Mouse (Mus musculus) liver, postnatal 0 days (tissue): ENCODE data around the gene Sspo. TPM values are rescaled to one million over a fixed set of nuclear protein-coding genes. Genes with fewer than 3 reads are reported as not detected.
A peak's percentile ranks its signal among the peaks of the same experiment; 100 is the strongest.

Experiments
- ATAC-seq: fragments of 200-750 bp; cut with Nextera tagmentation; 2 replicates; pipeline ENCODE4 v1.8.0; 2017; ENCODE audit warnings: mild to moderate bottlenecking, moderate library complexity
- DNase-seq: peaks from one replicate; pipeline ENCODE4 v3.0.0-alpha.2; 2016
- H3K27ac ChIP-seq: fragments of 300-500 bp; sonication (generic); 2 replicates; pipeline ENCODE4 v1.5.1; 2014; ENCODE audit warnings: antibody characterized with exemption, moderate library complexity, mild to moderate bottlenecking, low read depth
- H3K27me3 ChIP-seq: fragments of 300-500 bp; sonication (generic); 2 replicates; pipeline ENCODE4 v1.6.1; 2014; ENCODE audit warnings: low read length, control low read depth, mixed read lengths; ENCODE audit not compliant: insufficient read depth
- H3K36me3 ChIP-seq: fragments of 300-500 bp; sonication (generic); replicated peaks from 2 replicates; pipeline ENCODE4 v1.6.1; 2014; ENCODE audit warnings: mild to moderate bottlenecking, control low read depth, low read length, moderate library complexity, mixed read lengths; ENCODE audit not compliant: insufficient read depth
- H3K4me1 ChIP-seq: fragments of 300-500 bp; sonication (generic); 2 replicates; pipeline ENCODE4 v1.6.1; 2014; ENCODE audit warnings: antibody characterized with exemption, mild to moderate bottlenecking, control low read depth; ENCODE audit not compliant: insufficient read depth
- H3K4me2 ChIP-seq: fragments of 300-500 bp; sonication (generic); 2 replicates; pipeline ENCODE4 v1.6.1; 2014; ENCODE audit warnings: low read depth, mild to moderate bottlenecking, low read length, moderate library complexity, mixed read lengths
- H3K4me3 ChIP-seq: fragments of 300-500 bp; sonication (generic); 2 replicates; pipeline ENCODE4 v1.5.1; 2014; ENCODE audit warnings: low read depth, low read length
- H3K9ac ChIP-seq: fragments of 300-500 bp; sonication (generic); replicated peaks from 2 replicates; pipeline ENCODE4 v1.6.1; 2014; ENCODE audit warnings: mild to moderate bottlenecking, moderate library complexity
- H3K9me3 ChIP-seq: fragments of 300-500 bp; sonication (generic); 2 replicates; pipeline ENCODE4 v1.6.1; 2016; ENCODE audit warnings: mild to moderate bottlenecking, control low read depth, low read length, mixed read lengths
- CTCF ChIP-seq: sonication (generic); IDR thresholded peaks from 2 replicates; pipeline ENCODE4 v1.5.1; 2016; ENCODE audit warnings: antibody characterized with exemption, low read depth
- EP300 ChIP-seq: IDR thresholded peaks from 2 replicates; pipeline ENCODE4 v1.6.1; 2016; ENCODE audit warnings: antibody characterized with exemption, low read depth, mild to moderate bottlenecking
- WGBS: fragments of 180-500 bp; shearing (Covaris S2); extraction: QIAGEN DNeasy Blood & Tissue Kit; methylation state at CpG from one replicate; pipeline ENCODE4 v1.1.7; 2014; ENCODE audit not compliant: insufficient replicate concordance; 5-methylcytosine and 5-hydroxymethylcytosine counted together
- polyA plus RNA-seq: library from polyadenylated mRNA; unstranded; fragments of >200 nt; fragmentation: Nextera tagmentation; extraction: Ambion mirVana; gene quantifications from 2 replicates; pipeline ENCODE4 v1.2.1, GENCODE M21; 2015

Sspo gene
- polyA plus RNA-seq: 0.01 and 0.06 TPM in 2 replicates

- no peak within 1 kb of the TSS for H3K4me2 ChIP-seq
- DNase-seq (no peak), ATAC-seq (no peak)
- H3K9ac ChIP-seq: no peak within 1 kb of the TSS
- H3K27ac ChIP-seq: no peak within 1 kb of the TSS
- H3K9me3 ChIP-seq: no peaks in the 10 kb centered on the region
- H3K4me3 ChIP-seq: no peak within 1 kb of the TSS
- 0 out of 2 replicates have a peak, but pooled peaks cover 4% of the 10 kb centered on the region for H3K27me3 ChIP-seq
- TF ChIP-seq CTCF: no peak
- TF ChIP-seq EP300: no peak
- H3K36me3 ChIP-seq: no peaks in the 10 kb centered on the region
- H3K4me1 ChIP-seq: peaks cover 2% of the 10 kb centered on the region; the same call in 1 of the 2 replicates
- 76% methylated on average over 1 of the region's 1 CpGs for WGBS
Measured at GRCm38 (mm10) chr6:48447929-48448328, at the start of gene Sspo. Gene Sspo (plus strand): TSS chr6:48448229.

- H3K4me2 ChIP-seq: no peak overlapping the region
- no peak overlapping the region for H3K9ac ChIP-seq
- H3K27me3 ChIP-seq: no peaks in the 10 kb centered on the region
- DNase-seq (no peak), ATAC-seq (no peak)
- H3K4me3 ChIP-seq: no peak overlapping the region
- no peak overlapping the region for H3K27ac ChIP-seq
- H3K4me1 ChIP-seq: peaks cover 7% of the 10 kb centered on the region; the same call in 1 of the 2 replicates
- no peak for TF ChIP-seq EP300
- TF ChIP-seq CTCF: no peak
- no peaks in the 10 kb centered on the region; the same call in 1 of the 2 replicates for H3K36me3 ChIP-seq
- WGBS: 89% methylated on average over 5 of the region's 5 CpGs
- no peaks in the 10 kb centered on the region for H3K9me3 ChIP-seq
Measured at GRCm38 (mm10) chr6:48399906-48400305, 48.1 kb upstream of the Sspo start.

GRCm38 (mm10) chr6:48404071-48404470 lies 44.0 kb upstream of the Sspo start:
- Histone ChIP-seq H3K9me3 (no peaks in the 10 kb centered on the region), H3K36me3 (no peaks in the 10 kb centered on the region; the same call in none of the 2 replicates), H3K27me3 (no peaks in the 10 kb centered on the region), H3K27ac (no peak overlapping the region), H3K4me3 (no peak overlapping the region), H3K4me2 (no peak overlapping the region), H3K4me1 (no peaks in the 10 kb centered on the region), H3K9ac (no peak overlapping the region)
- TF ChIP-seq EP300: no peak
- TF ChIP-seq CTCF: no peak
- no peak for ATAC-seq
- DNase-seq: no peak
- WGBS: 83% methylated on average over 5 of the region's 5 CpGs

GRCm38 (mm10) chr6:48409726-48410343 lies 38.2 kb upstream of the Sspo start:
- Histone ChIP-seq H3K9me3 (no peaks in the 10 kb centered on the region), H3K4me1 (no peaks in the 10 kb centered on the region), H3K36me3 (no peaks in the 10 kb centered on the region; the same call in none of the 2 replicates), H3K27ac (no peak overlapping the region), H3K4me3 (no peak overlapping the region), H3K9ac (no peak overlapping the region), H3K4me2 (no peak overlapping the region), H3K27me3 (no peaks in the 10 kb centered on the region)
- WGBS: 74% methylated on average over 4 of the region's 4 CpGs
- DNase-seq (peak; percentile 3), ATAC-seq (no peak)
- TF ChIP-seq CTCF (no peak), EP300 (no peak)

GRCm38 (mm10) chr6:48410551-48410950 lies 37.5 kb upstream of the Sspo start:
- no peaks in the 10 kb centered on the region for H3K27me3 ChIP-seq
- no peaks in the 10 kb centered on the region; the same call in none of the 2 replicates for H3K36me3 ChIP-seq
- no peak overlapping the region for H3K4me2 ChIP-seq
- 71% methylated on average over 3 of the region's 3 CpGs for WGBS
- H3K9ac ChIP-seq: no peak overlapping the region
- ATAC-seq (no peak), DNase-seq (peak; percentile 8)
- no peak for TF ChIP-seq CTCF
- TF ChIP-seq EP300: no peak
- H3K4me3 ChIP-seq: no peak overlapping the region
- H3K4me1 ChIP-seq: no peaks in the 10 kb centered on the region
- H3K9me3 ChIP-seq: no peaks in the 10 kb centered on the region
- H3K27ac ChIP-seq: no peak overlapping the region

GRCm38 (mm10) chr6:48411193-48412092 lies 36.6 kb upstream of the Sspo start:
- Histone ChIP-seq H3K27ac (no peak overlapping the region), H3K36me3 (no peaks in the 10 kb centered on the region; the same call in none of the 2 replicates)
- DNase-seq: peak; percentile 8

More at GRCm38 (mm10) chr6:48411193-48412092, 36.6 kb upstream of the Sspo start:
- Histone ChIP-seq H3K4me2 (no peak overlapping the region), H3K9me3 (no peaks in the 10 kb centered on the region), H3K27me3 (no peaks in the 10 kb centered on the region), H3K4me1 (no peaks in the 10 kb centered on the region), H3K9ac (no peak overlapping the region), H3K4me3 (no peak overlapping the region)
- no peak for ATAC-seq
- WGBS: 81% methylated on average over 6 of the region's 6 CpGs
- TF ChIP-seq CTCF (no peak), EP300 (no peak)
